Mouse (Mus musculus): ENCODE results near the gene Olfr305. TPM values are rescaled to one million over a fixed set of nuclear protein-coding genes. Genes with fewer than 3 reads are reported as not detected.

The Olfr305 gene
- not detected for total RNA-seq (2023)

DNA sequence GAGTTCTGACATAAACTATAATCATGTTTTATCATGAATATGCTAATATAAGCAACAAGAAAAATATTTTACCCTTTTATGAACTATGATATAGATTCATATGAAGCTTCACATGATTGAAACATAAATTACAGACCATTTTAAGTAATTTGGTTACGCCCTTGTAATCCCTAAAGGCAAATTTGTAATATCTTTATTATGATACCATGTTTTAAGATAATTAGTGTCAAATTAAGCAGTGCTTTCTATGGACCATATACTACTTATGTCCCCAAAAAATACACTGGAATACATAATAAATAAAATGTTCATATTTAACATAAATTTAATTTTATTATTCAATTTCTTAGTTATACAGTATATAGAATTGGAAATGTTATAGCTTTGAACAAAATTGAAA lies at the start of gene Olfr305:
TSS of gene Olfr305 (minus strand) at position 101 of the 400 bp plus-strand sequence.

DNA sequence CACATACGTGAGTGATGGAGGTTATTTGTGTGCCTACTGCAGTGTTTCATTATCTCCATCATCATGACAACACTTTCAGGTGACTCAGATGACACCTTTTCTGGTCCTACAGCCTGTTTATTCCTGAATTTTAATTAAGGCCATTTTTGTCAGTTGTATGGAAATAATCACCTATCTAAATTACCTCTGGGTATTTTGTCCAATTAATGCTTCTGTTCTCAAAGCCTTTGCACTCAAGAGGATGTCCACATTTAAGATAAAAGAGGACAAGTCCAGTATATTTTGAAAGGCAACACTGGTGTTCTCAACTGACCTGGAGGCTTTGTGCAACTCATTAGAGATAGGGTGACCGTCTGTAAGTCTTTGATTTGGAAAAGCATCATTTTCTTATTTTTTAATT lies 36.8 kb upstream of the Olfr305 start, which contains the start of gene Olfr301:
TSS of gene Olfr301 (plus strand) at position 301 of the 400 bp plus-strand sequence.

DNA sequence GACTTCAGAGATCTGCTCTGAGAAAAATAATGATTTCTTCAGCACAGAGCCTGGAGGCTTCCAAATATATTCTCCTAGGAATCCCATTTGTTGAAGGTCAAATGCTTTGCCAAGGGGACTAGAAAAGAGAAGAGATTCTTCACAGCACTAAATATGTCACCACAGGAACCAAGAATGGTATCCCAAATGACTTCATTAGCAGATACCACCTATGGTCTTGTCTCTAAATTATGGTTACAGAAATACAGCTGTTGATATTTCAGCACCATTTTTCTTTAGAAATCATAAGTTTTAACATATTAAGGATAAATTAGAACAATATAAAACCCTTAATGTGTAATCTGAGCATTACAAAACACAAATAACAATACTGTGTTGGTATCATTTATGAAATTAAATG lies 31.0 kb upstream of the Olfr305 start, which contains the start of gene Olfr303:
TSS of gene Olfr303 (minus strand) at position 101 of the 400 bp plus-strand sequence.

DNA sequence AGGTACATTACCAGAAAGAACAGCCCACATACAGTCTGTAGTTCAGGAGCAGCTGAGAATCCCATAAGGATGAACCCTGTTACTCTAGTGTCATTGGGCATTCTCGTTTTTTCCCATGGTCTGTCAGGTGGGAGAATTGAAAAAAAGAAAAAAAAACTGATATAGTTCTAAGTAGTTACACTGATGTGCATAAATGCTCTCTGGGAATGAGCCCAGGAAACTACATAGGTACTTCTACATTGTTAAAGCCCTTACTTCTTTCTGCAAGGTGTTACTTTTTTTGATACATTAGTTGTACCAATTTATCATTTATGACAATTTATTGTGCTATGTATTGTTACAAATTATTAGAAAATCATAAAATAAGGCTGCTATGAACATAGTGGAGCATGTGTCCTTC lies 19.8 kb upstream of the Olfr305 start, which contains the start of gene Olfr304:
TSS of gene Olfr304 (minus strand) at position 101 of the 400 bp plus-strand sequence.

DNA sequence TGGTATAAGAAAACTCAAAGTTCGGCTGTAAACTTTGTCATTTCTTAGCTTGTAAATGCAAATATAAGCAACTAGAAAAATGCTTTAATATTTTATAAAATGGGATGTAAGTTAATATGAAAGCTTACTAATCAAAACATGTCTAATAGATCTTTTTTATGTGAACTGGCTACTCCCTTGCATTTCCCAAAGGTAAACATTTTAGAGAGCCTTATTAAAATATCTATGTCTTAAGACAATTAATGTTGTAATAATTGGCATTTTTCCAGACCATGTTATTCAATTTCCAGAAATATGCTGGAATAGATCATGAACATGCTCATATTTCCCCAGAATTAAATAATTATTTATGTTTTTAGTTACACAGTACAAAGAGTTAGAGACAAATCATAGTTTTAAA lies 29.2 kb downstream of the Olfr305 start, which contains the start of gene Olfr307:
TSS of gene Olfr307 (minus strand) at position 101 of the 400 bp plus-strand sequence.

DNA sequence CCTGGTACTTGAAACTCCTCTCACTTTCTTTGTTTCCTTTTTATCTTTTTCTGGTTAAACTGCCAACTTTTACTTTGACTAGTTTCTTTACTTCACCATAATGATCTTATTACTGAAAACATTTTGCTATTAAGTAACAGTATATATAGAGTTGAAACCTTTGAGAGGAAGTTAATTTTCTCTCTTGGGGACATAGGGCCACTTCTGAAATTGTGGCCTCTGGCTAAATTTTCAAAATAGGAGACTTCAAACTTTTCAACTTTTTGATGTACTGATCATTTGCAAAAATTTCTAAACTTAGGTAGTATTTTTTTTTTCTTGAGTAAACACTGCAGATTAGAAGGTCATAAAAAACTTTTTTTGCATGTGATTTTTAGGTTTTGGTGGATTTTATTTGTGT lies 41.2 kb downstream of the Olfr305 start, which contains the start of gene Olfr308:
TSS of gene Olfr308 (minus strand) at position 101 of the 400 bp plus-strand sequence.

DNA sequence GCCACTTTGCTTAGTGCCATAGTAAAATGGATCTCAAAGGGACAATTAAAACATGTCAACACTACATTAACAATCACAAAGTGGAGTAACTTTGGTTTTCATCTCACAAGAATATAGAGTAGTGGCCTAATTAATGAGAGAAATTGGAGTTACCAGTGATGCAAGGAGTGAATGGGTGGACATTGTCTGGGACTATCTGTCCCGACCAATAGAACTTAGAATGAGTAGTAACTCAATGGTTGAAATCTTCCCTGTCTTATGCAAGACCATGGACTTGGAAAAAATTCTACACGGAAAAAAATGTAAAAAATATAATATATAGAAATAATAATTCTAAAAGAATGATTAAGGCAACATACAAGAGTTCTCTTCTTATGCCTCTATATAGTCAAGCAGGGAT lies 53.1 kb downstream of the Olfr305 start, which contains the start of gene Olfr309:
TSS of gene Olfr309 (minus strand) at position 101 of the 400 bp plus-strand sequence.

Other genes with a start within 250 kb of the Olfr305 start
- not detected for gene Vmn2r75, start 195.2 kb downstream of the Olfr305 start, total RNA-seq (2023)
- gene Vmn2r76, start 120.6 kb downstream of the Olfr305 start, total RNA-seq (2023), result not detected
- not detected for gene Olfr310, start 89.8 kb downstream of the Olfr305 start, total RNA-seq (2023)
- gene Olfr309, start 53.2 kb downstream of the Olfr305 start, total RNA-seq (2023), result not detected
- gene Olfr308, start 41.3 kb downstream of the Olfr305 start, total RNA-seq (2023), result not detected
- not detected for gene Olfr307, start 29.3 kb downstream of the Olfr305 start, total RNA-seq (2023)
- gene Olfr304, start 19.7 kb upstream of the Olfr305 start, total RNA-seq (2023), result not detected
- not detected for gene Olfr303, start 30.9 kb upstream of the Olfr305 start, total RNA-seq (2023)
- gene Olfr301, start 36.9 kb upstream of the Olfr305 start, total RNA-seq (2023), result not detected
- not detected for gene Olfr299, start 93.0 kb upstream of the Olfr305 start, total RNA-seq (2023)
- not detected for gene Olfr298, start 125.6 kb upstream of the Olfr305 start, total RNA-seq (2023)
- gene Olfr297, start 153.0 kb upstream of the Olfr305 start, total RNA-seq (2023), result not detected
- not detected for gene Olfr295, start 216.9 kb upstream of the Olfr305 start, total RNA-seq (2023)
- not detected for gene Olfr294, start 249.7 kb upstream of the Olfr305 start, total RNA-seq (2023)

Measured in CD4-positive naive resting alpha-beta T cell, adult 76 days (primary cell).